Mouse (Mus musculus) embryonic fibroblast, embryonic 13.5 days (primary cell): ENCODE measurements around the gene Mrto4.

Experiments used
- CTCF ChIP-seq: IDR thresholded peaks from 2 replicates; pipeline ENCODE4 v1.5.1; 2011; ENCODE audit warnings: mild to moderate bottlenecking, control low read depth, low read length, moderate library complexity, borderline replicate concordance; ENCODE audit not compliant: insufficient read depth
- POLR2A ChIP-seq: IDR thresholded peaks from 2 replicates; pipeline ENCODE4 v1.6.1; 2011; ENCODE audit warnings: low read depth, mild to moderate bottlenecking, control low read depth, low read length, moderate library complexity

DNA sequence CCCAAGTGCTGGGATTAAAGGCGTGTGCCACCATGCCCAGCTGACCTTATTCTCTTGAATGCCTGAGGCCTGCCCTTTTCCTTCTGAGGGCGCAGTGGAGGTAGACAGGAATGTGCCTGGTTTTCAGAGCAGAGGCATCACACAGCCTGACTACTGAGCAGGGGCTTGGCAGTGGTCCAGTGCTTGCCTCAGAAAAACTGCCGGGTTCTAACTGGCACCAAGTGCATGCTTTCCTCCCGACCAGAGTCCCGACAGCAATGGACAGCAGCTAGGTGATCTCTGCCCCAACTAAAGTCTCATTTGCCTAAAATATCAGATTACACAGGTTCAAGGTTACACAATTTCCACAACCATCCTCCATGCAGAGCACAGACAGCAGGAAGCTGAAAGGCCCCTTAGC is 8.7 kb downstream of the Mrto4 start:
- TF ChIP-seq POLR2A, result no peak
- no peak for TF ChIP-seq CTCF
